In genomic region chr16:49289200-49290079, GRCm38 (mm10) we compare ENCODE assay signal across 8 mouse cellular contexts.
DNase-seq lines count a peak whose midpoint lies in the region; ATAC-seq and TF ChIP-seq lines count a peak whose summit lies in the region.

No protein-coding gene starts in this region.

- ATAC-seq in embryonic facial prominence, embryonic 15.5 days (ENCODE audit: insufficient number of reproducible peaks, low FRiP score, low TSS enrichment, low read depth) = peak; percentile 57; the same call in 1 of the 2 replicates
- ATAC-seq in intestine, embryonic 16.5 days = no peak

- H3K79me2 ChIP-seq in C2C12 (ENCODE audit: control insufficient read depth, insufficient read depth) = no peaks in the 10 kb centered on the region

- H3K79me3 ChIP-seq in C2C12 (ENCODE audit: low read depth) = no peaks in the 10 kb centered on the region

- intact Hi-C loops in heart, postnatal 10 days (cut with DNase I) = no loop called here
- intact Hi-C loops in left cerebral cortex, postnatal 4 days (cut with DNase I) = no loop called here

- no peak overlapping the region for H3K9ac ChIP-seq in embryonic facial prominence, embryonic 15.5 days
- H3K9ac ChIP-seq in intestine, embryonic 16.5 days (ENCODE audit: low read depth, low read length) = no peak overlapping the region

- no peaks in the 10 kb centered on the region for H3K36me3 ChIP-seq in C2C12 (ENCODE audit: control insufficient read depth, insufficient read depth)
- no peaks in the 10 kb centered on the region for H3K36me3 ChIP-seq in embryonic facial prominence, embryonic 15.5 days
- no peaks in the 10 kb centered on the region for H3K36me3 ChIP-seq in intestine, embryonic 16.5 days (ENCODE audit: control insufficient read depth, insufficient read depth, low read length)

- no peak overlapping the region for H3K4me2 ChIP-seq in embryonic facial prominence, embryonic 15.5 days (replicated peaks)
- H3K4me2 ChIP-seq in intestine, embryonic 16.5 days (ENCODE audit: low read depth, low read length) = no peak overlapping the region

- no peak for TF ChIP-seq CTCF in C2C12 (IDR thresholded peaks at IDR 0.05; ENCODE audit: control insufficient read depth, insufficient read depth, insufficient read length)

- 0 out of 2 replicates have a peak overlapping the region, but pooled peaks have one; percentile 44 for H3K27ac ChIP-seq in embryonic facial prominence, embryonic 15.5 days (replicated peaks)
- H3K27ac ChIP-seq in intestine, embryonic 16.5 days (ENCODE audit: low read length) = no peak overlapping the region

- no peaks in the 10 kb centered on the region for H3K27me3 ChIP-seq in C2C12 (ENCODE audit: control insufficient read depth, insufficient read depth, insufficient read length)
- no peaks in the 10 kb centered on the region for H3K27me3 ChIP-seq in embryonic facial prominence, embryonic 15.5 days
- no peaks in the 10 kb centered on the region for H3K27me3 ChIP-seq in intestine, embryonic 16.5 days (replicated peaks; ENCODE audit: control insufficient read depth, insufficient read depth, low read length)

- H3ac ChIP-seq in C2C12 (ENCODE audit: control insufficient read depth, insufficient read length, low read depth) = no peak overlapping the region

- H3K4me1 ChIP-seq in embryonic facial prominence, embryonic 15.5 days = peaks cover 4% of the 10 kb centered on the region; the same call in 1 of the 2 replicates
- H3K4me1 ChIP-seq in intestine, embryonic 16.5 days (ENCODE audit: control insufficient read depth, insufficient read depth, low read length) = no peaks in the 10 kb centered on the region

- H3K4me3 ChIP-seq in C2C12 (ENCODE audit: insufficient read depth, poor library complexity, severe bottlenecking) = no peak overlapping the region
- no peak overlapping the region for H3K4me3 ChIP-seq in embryonic facial prominence, embryonic 15.5 days (replicated peaks)
- H3K4me3 ChIP-seq in intestine, embryonic 16.5 days (ENCODE audit: low read length) = no peak overlapping the region

- H3K9me3 ChIP-seq in embryonic facial prominence, embryonic 15.5 days (replicated peaks) = no peaks in the 10 kb centered on the region
- H3K9me3 ChIP-seq in intestine, embryonic 16.5 days (ENCODE audit: control insufficient read depth, low read length) = no peaks in the 10 kb centered on the region

- WGBS in embryonic facial prominence, embryonic 15.5 days = 65% methylated on average over 10 of the region's 10 CpGs
- WGBS in intestine, embryonic 16.5 days = 76% methylated on average over 10 of the region's 10 CpGs

- DNase-seq in adrenal gland, adult (ENCODE audit: inconsistent age in 2 of 2, low spot score in 1 of 2) = peak; percentile 69
- DNase-seq in adrenal gland, postnatal 4 days (ENCODE audit: low spot score in 2 of 2) = no peak
- peak; percentile 30 to 50 for DNase-seq in heart, postnatal 10 days
- DNase-seq in left cerebral cortex, postnatal 4 days = peak; percentile 13
- no peak for DNase-seq in spleen, adult 12 weeks (ENCODE audit: low spot score)

TF ChIP-seq in C2C12, 6 proteins besides CTCF, POLR2A, EP300 and RAD21:
- peak; percentile 61 for TF ChIP-seq MAX (IDR thresholded peaks at IDR 0.05)
- TF ChIP-seq MYOD1 (IDR thresholded peaks at IDR 0.05; ENCODE audit: control insufficient read depth, insufficient read length, low read depth) = no peak
- TF ChIP-seq USF1 (IDR thresholded peaks at IDR 0.05; ENCODE audit: low read depth) = peak; percentile 49
- peak; percentile 81 for TF ChIP-seq CEBPB (IDR thresholded peaks at IDR 0.05; ENCODE audit: low read depth)

Comparison
In these comparisons a context has a peak if more than half of its experiments do, and no peak if none do; other contexts are left out.
1. DNase-seq: peak in adrenal gland, adult (2 of 2), heart, postnatal 10 days (2 of 2) and left cerebral cortex, postnatal 4 days (single experiment); none in adrenal gland, postnatal 4 days (0 of 2) and spleen, adult 12 weeks (single experiment).